In genomic region chr16:33479926-33480325, GRCm38 (mm10) we compare ENCODE assay signal across 15 mouse cellular contexts. TPM values are rescaled to one million over a fixed set of nuclear protein-coding genes. Genes with fewer than 3 reads are reported as not detected.
"Had no signal": no experiment of that assay in that cellular context is flagged by ENCODE, and none has a peak within 500 bp of the region (broad histone marks: within the 10 kb centered on the region; RNA-seq: fewer than 3 reads in every experiment).

No protein-coding gene starts in this region.

- H3K27me3 ChIP-seq: limb, embryonic 15.5 days; liver, embryonic 12.5 days; midbrain, embryonic 12.5 days; neural tube, embryonic 13.5 days had no signal

- H3K4me1 ChIP-seq: limb, embryonic 15.5 days; liver, embryonic 12.5 days; midbrain, embryonic 12.5 days; neural tube, embryonic 13.5 days had no signal

- DNase-seq: kidney, adult 8-10 months; kidney, postnatal 25 days; lung, embryonic 14.5 days; lung, postnatal 14 days; right cerebral cortex, adult 18-20 months; right cerebral cortex, postnatal 25 days had no signal

- ATAC-seq: liver, embryonic 12.5 days; midbrain, embryonic 16.5 days had no signal

- H3K27ac ChIP-seq: left cerebral cortex, adult 2 months; limb, embryonic 15.5 days; liver, embryonic 12.5 days; macrophage; midbrain, embryonic 12.5 days; neural tube, embryonic 13.5 days; stomach, postnatal 0 days had no signal

- H3K4me3 ChIP-seq: left cerebral cortex, adult 2 months; limb, embryonic 15.5 days; liver, embryonic 12.5 days; midbrain, embryonic 12.5 days; neural tube, embryonic 13.5 days had no signal

RNA-seq across cellular contexts. Expression of gene Slc12a8, which starts 37.2 kb away (rescaled TPM):
- total RNA-seq: megakaryocyte-erythroid progenitor cell, adult 5-6 weeks had no signal
- polyA plus RNA-seq: macrophage had no signal
